Mouse (Mus musculus): ENCODE measurements at regions not wholly inside any gene's neighbourhood (a gene's known extent, or its start where the extent isn't known, plus 50 kb on each side); places are given as distances from the start of the nearest gene placed in this dataset.

- TF ChIP-seq TAL1 (IDR thresholded peaks at IDR 0.05; ENCODE audit: low read length) (no peak), CTCF (IDR thresholded peaks at IDR 0.05 in 2 of 3, conservative IDR thresholded peaks at IDR 0.05 in 1 of 3; ENCODE audit: control insufficient read depth in 1 of 3, insufficient read depth in 1 of 3, low read depth in 2 of 3, low read length in 3 of 3, poor library complexity in 1 of 3, severe bottlenecking in 1 of 3) (no peak), POLR2AphosphoS2 (IDR thresholded peaks at IDR 0.05; ENCODE audit: low read length) (no peak), GATA1 (IDR thresholded peaks at IDR 0.05; ENCODE audit: low read depth, low read length) (no peak), POLR2A (IDR thresholded peaks at IDR 0.05; ENCODE audit: control insufficient read depth in 1 of 2, insufficient read depth in 1 of 2, low read depth in 1 of 2, low read length in 2 of 2, poor library complexity in 1 of 2) (no peak), JUND (IDR thresholded peaks at IDR 0.05; ENCODE audit: low read depth, low read length) (no peak), ZKSCAN1 (IDR thresholded peaks at IDR 0.05; ENCODE audit: low read depth, low read length) (no peak), GABPA (IDR thresholded peaks at IDR 0.05; ENCODE audit: low read depth, low read length) (no peak), CHD1 (IDR thresholded peaks at IDR 0.05; ENCODE audit: low read depth, low read length) (no peak), MEF2A (IDR thresholded peaks at IDR 0.05; ENCODE audit: extremely low read depth, insufficient replicate concordance, low read depth, low read length, poor library complexity, severe bottlenecking) (no peak), TBP (IDR thresholded peaks at IDR 0.05; ENCODE audit: low read depth, low read length) (no peak)
Measured at GRCm38 (mm10) chr6:117347356-117347755, 179.0 kb downstream of the Cxcl12 start.
